Mouse (Mus musculus) MEL (cell line): ENCODE results near the gene Pde7b. TPM values are rescaled to one million over a fixed set of nuclear protein-coding genes. Genes with fewer than 3 reads are reported as not detected.

Experiments
- DNase-seq: peaks from one replicate; pipeline ENCODE4 v3.0.0; 2011; ENCODE audit warnings: low read depth, low spot score
- H3K27ac ChIP-seq: 2 replicates; pipeline ENCODE4 v1.5.1; 2012; ENCODE audit warnings: low read depth, mild to moderate bottlenecking, control low read depth, low read length, moderate library complexity; ENCODE audit not compliant: control insufficient read depth
- H3K27me3 ChIP-seq, 2 experiments: fragments of 150-350 bp in 1 of 2; sonication (generic) in 1 of 2; 2 replicates each; pipeline ENCODE4 v1.6.1; 2012; ENCODE audit warnings: low read length in 2 of 2, mild to moderate bottlenecking in 2 of 2, improper control_type of control experiment in 1 of 2, moderate library complexity in 1 of 2; ENCODE audit not compliant: insufficient read depth in 2 of 2, control insufficient read depth in 1 of 2
- H3K36me3 ChIP-seq, 2 experiments: 2 replicates each; pipeline ENCODE4 v1.6.1; 2012 to 2014; ENCODE audit warnings: low read length in 2 of 2, improper control_type of control experiment in 1 of 2, inconsistent platforms in 1 of 2, mild to moderate bottlenecking in 1 of 2; ENCODE audit not compliant: insufficient read depth in 2 of 2, control insufficient read depth in 1 of 2
- H3K4me1 ChIP-seq, 2 experiments: fragments of 150-350 bp in 1 of 2; sonication (generic) in 1 of 2; 2 replicates each; pipeline ENCODE4 v1.6.1; 2012; ENCODE audit warnings: low read length in 2 of 2, improper control_type of control experiment in 1 of 2, mild to moderate bottlenecking in 1 of 2; ENCODE audit not compliant: insufficient read depth in 2 of 2, control insufficient read depth in 1 of 2
- H3K4me3 ChIP-seq, 2 experiments: fragments of 150-350 bp in 1 of 2; sonication (generic) in 1 of 2; 2 replicates each; pipeline ENCODE4 v1.5.1; 2012; ENCODE audit warnings: low read depth in 2 of 2, low read length in 2 of 2, mild to moderate bottlenecking in 2 of 2, moderate library complexity in 2 of 2, control low read depth in 1 of 2, improper control_type of control experiment in 1 of 2; ENCODE audit not compliant: control insufficient read depth in 1 of 2, insufficient read depth in 1 of 2
- H3K79me2 ChIP-seq: 2 replicates; pipeline ENCODE4 v1.6.1; 2012; ENCODE audit warnings: mild to moderate bottlenecking, low read length, moderate library complexity; ENCODE audit not compliant: control insufficient read depth, poor library complexity, insufficient read depth
- H3K9ac ChIP-seq: 2 replicates; pipeline ENCODE4 v1.6.1; 2012; ENCODE audit warnings: low read depth, mild to moderate bottlenecking, control low read depth, low read length, moderate library complexity; ENCODE audit not compliant: control insufficient read depth, poor library complexity, severe bottlenecking
- H3K9me3 ChIP-seq: fragments of 150-350 bp; sonication (generic); replicated peaks from 2 replicates; pipeline ENCODE4 v1.6.1; 2012; ENCODE audit warnings: mild to moderate bottlenecking, low read length, improper control_type of control experiment, moderate library complexity; ENCODE audit not compliant: insufficient read depth
- CHD2 ChIP-seq: IDR thresholded peaks from 2 replicates; pipeline ENCODE4 v1.6.1; 2011; ENCODE audit warnings: low read length, improper control_type of control experiment
- CTCF ChIP-seq, 3 experiments: IDR thresholded peaks in 2 of 3; conservative IDR thresholded peaks in 1 of 3; 2 replicates each; pipeline ENCODE4 v1.5.1; 2011 to 2012; ENCODE audit warnings: low read length in 3 of 3, low read depth in 2 of 3, mild to moderate bottlenecking in 2 of 3, improper control_type of control experiment in 1 of 3, inconsistent platforms in 1 of 3, mixed read lengths in 1 of 3, moderate library complexity in 1 of 3; ENCODE audit not compliant: control insufficient read depth in 1 of 3, insufficient read depth in 1 of 3, poor library complexity in 1 of 3, severe bottlenecking in 1 of 3
- ETS1 ChIP-seq: IDR thresholded peaks from 2 replicates; pipeline ENCODE4 v1.6.1; 2012; ENCODE audit warnings: low read depth, mild to moderate bottlenecking, inconsistent platforms, low read length, improper control_type of control experiment, moderate library complexity
- GATA1 ChIP-seq: IDR thresholded peaks from 2 replicates; pipeline ENCODE4 v1.6.1; 2011; ENCODE audit warnings: low read depth, low read length, improper control_type of control experiment
- HCFC1 ChIP-seq: IDR thresholded peaks from 2 replicates; pipeline ENCODE4 v1.6.1; 2012; ENCODE audit warnings: low read depth, mild to moderate bottlenecking, inconsistent platforms, low read length, improper control_type of control experiment, moderate library complexity
- JUND ChIP-seq: IDR thresholded peaks from 2 replicates; pipeline ENCODE4 v1.6.1; 2011; ENCODE audit warnings: low read depth, mild to moderate bottlenecking, improper control_type of control experiment, low read length
- KAT2A ChIP-seq: conservative IDR thresholded peaks from 2 replicates; pipeline ENCODE4 v1.6.1; 2012; ENCODE audit warnings: low read depth, low read length, improper control_type of control experiment, inconsistent platforms
- MAFK ChIP-seq: IDR thresholded peaks from 2 replicates; pipeline ENCODE4 v1.6.1; 2011; ENCODE audit warnings: low read depth, mild to moderate bottlenecking, low read length, improper control_type of control experiment, borderline replicate concordance
- MAZ ChIP-seq: IDR thresholded peaks from 2 replicates; pipeline ENCODE4 v1.6.1; 2012; ENCODE audit warnings: low read depth, mild to moderate bottlenecking, inconsistent platforms, low read length, improper control_type of control experiment
- MYB ChIP-seq: IDR thresholded peaks from 2 replicates; pipeline ENCODE4 v1.6.1; 2011; ENCODE audit warnings: mild to moderate bottlenecking, low read depth, low read length, improper control_type of control experiment
- MYC ChIP-seq: IDR thresholded peaks from 2 replicates; pipeline ENCODE4 v1.6.1; 2011; ENCODE audit warnings: low read depth, mild to moderate bottlenecking, low read length, improper control_type of control experiment, moderate library complexity
- NELFE ChIP-seq: IDR thresholded peaks from 2 replicates; pipeline ENCODE4 v1.6.1; 2011; ENCODE audit warnings: low read depth, low read length, improper control_type of control experiment
- NRF1 ChIP-seq: IDR thresholded peaks from 2 replicates; pipeline ENCODE4 v1.6.1; 2014; ENCODE audit warnings: low read depth, mild to moderate bottlenecking, inconsistent platforms, low read length, improper control_type of control experiment, moderate library complexity; ENCODE audit not compliant: poor library complexity, insufficient read depth, severe bottlenecking
- POLR2AphosphoS2 ChIP-seq: IDR thresholded peaks from 2 replicates; pipeline ENCODE4 v1.6.1; 2011; ENCODE audit warnings: low read length, improper control_type of control experiment
- RAD21 ChIP-seq: IDR thresholded peaks from 2 replicates; pipeline ENCODE4 v1.6.1; 2011; ENCODE audit warnings: mild to moderate bottlenecking, low read depth, low read length, improper control_type of control experiment
- TAL1 ChIP-seq: IDR thresholded peaks from 2 replicates; pipeline ENCODE4 v1.6.1; 2012; ENCODE audit warnings: mild to moderate bottlenecking, inconsistent platforms, low read length, moderate library complexity, mixed read lengths
- TBP ChIP-seq: IDR thresholded peaks from 2 replicates; pipeline ENCODE4 v1.8.0; 2011; ENCODE audit warnings: low read depth, low read length, improper control_type of control experiment
- USF1 ChIP-seq: IDR thresholded peaks from 2 replicates; pipeline ENCODE4 v1.6.1; 2014; ENCODE audit warnings: low read depth, mild to moderate bottlenecking, inconsistent platforms, low read length, improper control_type of control experiment, moderate library complexity
- ZKSCAN1 ChIP-seq: IDR thresholded peaks from 2 replicates; pipeline ENCODE4 v1.6.1; 2012; ENCODE audit warnings: low read depth, mild to moderate bottlenecking, inconsistent platforms, low read length, improper control_type of control experiment, moderate library complexity
- ZMIZ1 ChIP-seq: IDR thresholded peaks from 2 replicates; pipeline ENCODE4 v1.6.1; 2012; ENCODE audit warnings: low read depth, mild to moderate bottlenecking, inconsistent platforms, low read length, improper control_type of control experiment, moderate library complexity
- polyA plus RNA-seq, 2 experiments: library from polyadenylated mRNA; stranded (reverse) in 1 of 2; unstranded in 1 of 2; fragments of >175 nt in 1 of 2; fragments of >200 nt in 1 of 2; gene quantifications; 2 replicates each; pipeline versions ENCODE4 v1.2.1 to v1.2.4; 2012; ENCODE audit warnings: low replicate concordance in 2 of 2, low read depth in 1 of 2; ENCODE audit not compliant: insufficient read length in 2 of 2, insufficient read depth in 1 of 2, missing spikeins in 1 of 2
- total RNA-seq: library from RNA; depleted of rRNA; stranded (reverse); fragments of 300-350 nt; gene quantifications from 2 replicates; pipeline ENCODE4 v1.2.3, GENCODE M21; 2012

Pde7b gene
- total and polyA plus RNA-seq, 3 experiments = 0.04 TPM; not detected in 2

- H3K27me3 ChIP-seq = peaks cover 0 to 3% of the 10 kb centered on the region in 2 experiments; a peak in 2 of 4 replicates
- no peak overlapping the region for H3K4me3 ChIP-seq
- H3K4me1 ChIP-seq = no peaks in the 10 kb centered on the region
- DNase-seq = no peak
- H3K9ac ChIP-seq = no peak overlapping the region
- TF ChIP-seq RAD21 (no peak), USF1 (peak; percentile 46; the same call in 1 of the 2 replicates)
- TF ChIP-seq, all 39 proteins: peak for 1
- H3K27ac ChIP-seq = no peak overlapping the region
- no peaks in the 10 kb centered on the region for H3K79me2 ChIP-seq
- H3K9me3 ChIP-seq = no peaks in the 10 kb centered on the region
- H3K36me3 ChIP-seq = no peaks in the 10 kb centered on the region
These were observed 345.7 kb downstream of the Pde7b start for GRCm38 (mm10) chr10:20379071-20379735.

- no peaks in the 10 kb centered on the region for H3K4me1 ChIP-seq
- DNase-seq = no peak
- H3K9ac ChIP-seq = no peak overlapping the region
- no peaks in the 10 kb centered on the region for H3K27me3 ChIP-seq
- H3K4me3 ChIP-seq = no peak overlapping the region
- no peak overlapping the region for H3K27ac ChIP-seq
- H3K9me3 ChIP-seq = no peaks in the 10 kb centered on the region
- no peaks in the 10 kb centered on the region for H3K36me3 ChIP-seq
- no peaks in the 10 kb centered on the region for H3K79me2 ChIP-seq
- TF ChIP-seq POLR2AphosphoS2 (no peak), ZMIZ1 (no peak), TBP (no peak), GATA1 (no peak), TAL1 (no peak), NELFE (no peak), MYC (no peak), MYB (no peak), HCFC1 (no peak), CHD2 (no peak), MAZ (no peak), KAT2A (no peak), ZKSCAN1 (no peak), ETS1 (no peak), MAFK (no peak), NRF1 (no peak), JUND (no peak), CTCF (IDR thresholded peaks at IDR 0.05 in 2 of 3, conservative IDR thresholded peaks at IDR 0.05 in 1 of 3; ENCODE audit: control insufficient read depth in 1 of 3, insufficient read depth in 1 of 3, low read depth in 2 of 3, low read length in 3 of 3, poor library complexity in 1 of 3, severe bottlenecking in 1 of 3) (no peak)
- TF ChIP-seq, all 39 proteins: peak for 0
These were observed 347.3 kb downstream of the Pde7b start for GRCm38 (mm10) chr10:20377621-20378020.
